Mouse (Mus musculus) frontal cortex, postnatal 36 days (tissue): ENCODE measurements at regions not wholly inside any gene's neighbourhood (a gene's known extent, or its start where the extent isn't known, plus 50 kb on each side); places are given as distances from the start of the nearest gene placed in this dataset.
A peak's percentile ranks its signal among the peaks of the same experiment; 100 is the strongest.

Source experiments
- DNase-seq, 2 experiments: peaks; one replicate each; pipeline ENCODE4 v3.0.0; 2022; ENCODE audit warnings: low spot score in 2 of 2

DNA sequence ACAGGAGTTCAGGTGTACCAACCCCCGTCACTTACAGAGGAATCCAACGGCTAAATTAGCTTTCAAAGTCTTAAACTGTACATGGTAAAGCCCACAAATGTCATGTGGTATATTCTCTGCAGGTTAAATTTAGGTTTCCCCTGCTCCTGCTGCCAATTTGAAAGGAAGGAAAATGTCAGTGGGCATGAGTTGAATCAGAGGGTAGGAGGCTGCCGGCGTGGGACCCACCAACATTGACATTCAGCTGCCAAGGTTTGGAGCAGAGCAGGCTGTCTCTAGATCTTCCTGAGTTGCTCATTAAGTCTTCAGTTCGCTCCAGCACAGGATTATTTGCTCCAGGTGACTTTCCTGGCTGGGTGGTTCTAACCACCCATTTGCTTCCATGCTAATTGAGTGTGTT, 532.1 kb downstream of the Tmem114 start:
- DNase-seq = peak; percentile 7 to 14

DNA sequence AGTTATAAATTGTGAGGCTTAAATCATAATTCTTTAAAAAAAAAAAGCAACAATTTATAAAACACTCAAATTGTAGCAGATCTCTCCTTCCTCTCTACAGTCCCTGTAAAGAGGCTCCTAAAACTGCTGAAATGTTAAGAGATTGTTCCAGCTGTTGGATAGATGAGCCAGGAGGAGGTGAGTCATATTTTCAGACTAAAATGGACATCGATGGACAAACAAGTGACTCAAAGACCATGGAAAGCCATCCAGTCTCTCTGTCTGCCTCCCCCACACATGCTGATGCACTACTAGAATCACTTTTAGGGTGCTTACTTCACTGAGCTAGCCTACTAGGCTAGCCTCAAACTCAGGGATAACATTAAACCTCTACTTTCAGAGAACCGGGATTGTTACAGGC, 561.5 kb downstream of the Tmem114 start:
- DNase-seq = no peak

GRCm38 (mm10) chr16:7839139-7839538, 585.8 kb downstream of the Tmem114 start:
- DNase-seq = no peak

DNA sequence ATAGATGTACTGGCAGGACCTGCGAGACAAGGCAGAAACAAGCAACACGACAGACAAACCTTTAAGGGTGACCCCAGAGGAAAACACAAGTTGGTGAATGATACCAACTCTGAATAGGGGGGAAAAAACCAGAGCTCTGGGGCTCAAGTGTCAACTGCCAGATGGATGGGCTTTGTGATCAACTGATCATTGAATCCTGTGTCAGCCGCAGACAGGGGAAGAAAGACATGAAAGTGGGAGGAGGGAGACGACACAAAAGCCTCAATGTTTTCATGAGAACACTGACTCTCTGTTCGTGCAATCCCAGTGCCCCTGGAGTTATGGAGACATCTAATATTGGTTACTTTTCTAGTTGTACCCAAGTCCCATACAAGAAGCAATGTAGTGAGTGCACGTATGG, 593.8 kb downstream of the Tmem114 start:
- no peak for DNase-seq

DNA sequence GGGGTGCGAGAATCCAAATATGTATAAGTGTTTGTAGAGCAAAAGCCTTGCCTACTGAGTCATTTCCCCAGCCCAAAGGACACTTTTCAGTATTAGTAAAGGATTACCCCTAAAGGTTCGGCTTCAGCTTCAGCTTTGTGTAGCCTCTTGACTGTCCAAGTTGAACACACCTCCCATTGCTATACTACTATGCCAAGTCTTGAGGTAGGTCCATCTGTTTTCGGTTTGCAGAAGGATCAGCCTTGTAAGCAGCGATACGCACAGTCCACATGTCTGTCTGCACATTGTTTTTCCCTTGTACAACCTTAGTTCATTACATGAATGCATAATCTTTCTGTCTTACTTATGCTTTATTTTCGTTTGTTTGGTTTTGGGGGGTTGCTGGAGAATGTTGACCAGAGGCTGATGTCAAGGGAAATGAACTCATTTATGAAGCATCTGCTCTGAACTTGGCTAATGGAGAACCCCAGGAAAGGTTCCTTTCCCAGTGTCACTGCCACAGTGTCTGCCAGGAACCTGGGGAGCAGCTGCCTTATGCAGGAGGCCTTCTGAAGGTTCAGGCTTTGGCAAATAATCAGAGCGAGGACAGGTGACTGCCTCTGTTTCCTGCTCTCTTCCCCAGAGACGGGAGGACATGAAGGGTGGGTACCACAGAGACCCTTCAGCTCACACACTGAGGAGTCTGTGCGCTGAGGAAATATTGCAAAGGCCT, 594.8 kb downstream of the Tmem114 start:
- DNase-seq = no peak

DNA sequence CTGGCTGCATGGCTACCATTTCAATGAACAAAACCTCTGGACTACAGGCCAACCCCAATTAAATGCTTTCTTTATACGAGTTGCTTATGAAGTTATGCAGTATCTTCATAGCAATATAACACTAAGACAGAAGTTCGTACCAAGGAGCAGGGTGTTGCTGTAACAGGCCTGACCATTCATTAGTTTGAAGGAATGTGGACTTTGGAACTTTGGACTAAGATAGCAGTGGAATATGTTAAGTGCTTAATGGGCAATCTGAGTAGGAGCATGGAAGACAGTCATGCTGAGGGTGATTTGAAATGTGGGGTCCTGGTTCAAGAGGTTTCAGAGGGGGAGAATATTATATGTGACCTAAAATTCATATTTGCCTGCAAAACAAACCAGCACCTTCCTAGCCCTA, 623.8 kb downstream of the Tmem114 start:
- DNase-seq = no peak

- DNase-seq = no peak
These were observed 627.7 kb downstream of the Tmem114 start for GRCm38 (mm10) chr16:7797176-7797786.

- DNase-seq = no peak
These were observed 629.4 kb downstream of the Tmem114 start for GRCm38 (mm10) chr16:7795561-7795960.

- no peak for DNase-seq
These were observed 632.4 kb downstream of the Tmem114 start for GRCm38 (mm10) chr16:7792521-7792920.

GRCm38 (mm10) chr16:7790260-7790659, 634.7 kb downstream of the Tmem114 start:
- DNase-seq = no peak

GRCm38 (mm10) chr16:7788209-7788608, 636.7 kb downstream of the Tmem114 start:
- DNase-seq = peak; percentile 13 to 52

GRCm38 (mm10) chr16:7781506-7781905, 643.4 kb downstream of the Tmem114 start:
- no peak for DNase-seq

GRCm38 (mm10) chr16:7775635-7776034, 649.3 kb downstream of the Tmem114 start:
- no peak for DNase-seq

- no peak for DNase-seq
These were observed 656.5 kb downstream of the Tmem114 start for GRCm38 (mm10) chr16:7768433-7768832.

- DNase-seq = no peak
These were observed 657.2 kb downstream of the Tmem114 start for GRCm38 (mm10) chr16:7767691-7768090.

DNA sequence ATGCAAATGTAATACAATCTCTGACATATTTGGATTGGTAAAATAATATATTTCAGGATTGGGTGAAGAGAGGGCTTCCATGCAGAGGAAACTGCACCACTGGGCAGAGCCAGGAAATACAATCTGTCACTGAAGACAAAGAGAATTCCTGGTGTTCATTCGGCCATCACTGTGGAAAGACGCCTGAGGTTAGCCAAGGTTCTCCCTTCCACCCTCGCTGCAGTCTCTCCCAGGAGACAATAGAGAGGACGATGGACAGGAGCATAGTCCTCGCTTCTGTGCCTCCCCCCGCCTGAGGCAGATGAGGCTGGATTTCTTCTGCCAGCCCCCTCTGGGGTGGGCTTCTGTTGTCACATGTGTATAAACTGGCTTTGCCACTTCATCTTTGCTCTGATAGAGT, 660.6 kb downstream of the Tmem114 start:
- DNase-seq = no peak

DNA sequence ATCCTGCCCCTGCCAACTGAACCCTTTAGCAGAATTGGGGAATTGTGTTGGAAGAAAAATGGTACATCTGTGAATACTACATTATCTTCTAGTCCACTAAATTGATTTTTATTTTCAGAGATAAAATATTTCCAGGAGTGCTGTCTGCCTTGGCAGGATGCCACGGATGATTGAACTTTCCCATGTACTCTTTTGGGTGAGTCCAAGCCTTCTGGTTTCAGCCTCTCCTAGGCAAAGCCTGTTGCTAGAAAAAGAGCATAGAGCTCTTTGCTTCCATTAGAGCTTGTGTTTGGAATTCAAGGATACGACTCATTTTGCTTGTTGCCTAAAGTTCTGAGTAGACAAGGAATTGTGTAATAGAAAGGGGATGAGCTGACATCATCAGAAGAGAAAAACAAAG, 696.8 kb downstream of the Tmem114 start:
- no peak for DNase-seq

GRCm38 (mm10) chr16:7725225-7725624, 699.7 kb downstream of the Tmem114 start:
- DNase-seq = no peak

- DNase-seq = no peak
These were observed 723.5 kb downstream of the Tmem114 start for GRCm38 (mm10) chr16:7701471-7701870.

DNA sequence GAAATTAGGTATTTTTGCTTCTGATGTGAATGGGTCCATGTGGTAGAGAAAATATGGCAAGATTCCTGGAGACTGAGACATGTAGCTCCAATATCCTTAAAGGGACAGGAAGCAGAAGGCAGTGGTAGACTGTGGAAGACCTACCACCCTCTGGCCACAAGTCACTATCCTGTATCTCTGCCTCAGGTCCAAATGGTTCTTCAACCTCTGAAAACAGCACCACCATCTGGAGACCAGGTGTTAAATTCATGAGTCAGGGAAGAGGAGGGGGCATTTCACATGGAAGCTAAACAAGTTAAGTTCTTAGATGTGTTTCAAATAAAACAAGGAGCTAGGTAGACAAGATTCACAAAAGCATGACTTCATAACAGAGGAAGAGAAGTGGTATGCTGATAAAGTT, 739.5 kb downstream of the Tmem114 start:
- DNase-seq = no peak

DNA sequence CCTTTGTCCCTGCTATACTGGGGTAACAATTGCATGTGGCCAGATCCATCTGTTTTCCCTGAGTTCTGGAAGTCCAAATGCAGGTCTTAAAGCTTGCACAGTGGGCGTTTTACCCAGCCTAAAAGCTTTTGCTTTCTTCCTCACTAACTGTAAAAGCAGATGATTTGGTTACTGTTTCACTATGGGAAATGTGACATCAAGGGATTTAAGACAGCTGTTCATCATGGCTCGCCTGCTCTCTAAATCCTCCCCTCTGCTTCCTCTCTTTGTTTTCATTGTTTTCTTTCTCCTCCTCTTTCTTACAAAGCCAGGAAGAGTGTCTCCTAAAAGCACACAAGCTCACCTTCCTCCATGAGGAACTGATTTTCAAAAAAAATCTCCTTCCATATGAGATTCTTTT, 758.8 kb downstream of the Tmem114 start:
- DNase-seq = no peak

- no peak for DNase-seq
These were observed 766.8 kb downstream of the Tmem114 start for GRCm38 (mm10) chr16:7658133-7658532.

DNA sequence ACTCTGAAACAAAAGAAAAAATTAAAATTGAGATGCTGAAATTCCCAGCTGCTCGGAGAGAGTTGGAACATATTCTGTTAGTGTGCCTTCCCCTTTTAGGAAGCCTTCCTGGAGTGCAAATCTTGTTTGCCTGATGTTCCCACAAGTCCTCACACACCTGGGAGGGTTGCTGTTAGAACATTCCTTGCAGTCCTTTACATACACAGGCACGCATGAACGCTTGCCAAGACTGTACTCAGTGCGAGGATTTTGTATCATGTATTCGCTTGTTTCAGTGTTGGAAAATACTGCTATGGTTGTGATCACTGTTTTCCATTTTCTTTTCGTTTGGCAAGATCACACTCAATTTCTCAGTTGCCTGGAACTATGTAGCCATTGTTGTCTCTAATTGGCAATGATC, 770.5 kb downstream of the Tmem114 start:
- no peak for DNase-seq

DNA sequence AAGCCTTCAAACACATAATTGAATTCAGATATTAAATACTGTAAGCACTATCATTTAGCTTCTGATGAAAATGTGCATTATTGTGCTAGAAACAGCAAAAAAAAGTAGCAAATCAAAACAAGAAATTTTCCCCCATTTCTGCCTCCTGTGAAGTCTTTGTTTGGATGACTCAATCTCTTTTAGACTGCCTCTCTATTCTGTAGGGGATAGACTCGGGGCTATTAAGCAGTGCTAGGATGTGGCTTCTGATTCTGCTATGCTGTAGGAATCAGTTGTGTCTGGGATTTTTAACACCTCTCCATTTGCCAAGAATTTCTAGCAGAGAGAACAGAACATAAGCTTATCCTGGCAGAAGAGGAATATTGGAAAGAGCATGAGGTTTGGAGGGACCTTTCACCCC, 775.2 kb downstream of the Tmem114 start:
- DNase-seq = no peak
